Mouse (Mus musculus) right cerebral cortex, postnatal 4 days (tissue): ENCODE data around the gene Sgms1.
"Not testable (repeated sequence)": the region's sequence is repeated elsewhere in the genome, so short reads cannot be mapped to it uniquely, and the experiment has no call there.

Source experiments
- DNase-seq: peaks from one replicate; pipeline ENCODE4 v3.0.0-alpha.2; 2022

Gene Sgms1

GRCm38 (mm10) chr19:32173522-32174184, 215.9 kb downstream of the Sgms1 start:
- no peak for DNase-seq

- no peak for DNase-seq
Observed at GRCm38 (mm10) chr19:32172511-32172981, 217.0 kb downstream of the Sgms1 start.

- no peak for DNase-seq
Observed at GRCm38 (mm10) chr19:32171981-32172380, 217.5 kb downstream of the Sgms1 start.

GRCm38 (mm10) chr19:32169634-32170540, 219.6 kb downstream of the Sgms1 start:
- peak; percentile 70 for DNase-seq

GRCm38 (mm10) chr19:32168031-32168430, 221.5 kb downstream of the Sgms1 start:
- no peak for DNase-seq

- DNase-seq = no peak
Observed at GRCm38 (mm10) chr19:32166823-32167605, 222.5 kb downstream of the Sgms1 start.

- no peak for DNase-seq
Observed at GRCm38 (mm10) chr19:32165711-32166110, 223.8 kb downstream of the Sgms1 start.

GRCm38 (mm10) chr19:32164128-32164527, 225.4 kb downstream of the Sgms1 start:
- DNase-seq = no peak

GRCm38 (mm10) chr19:32159944-32160343, 229.6 kb downstream of the Sgms1 start:
- no peak for DNase-seq

GRCm38 (mm10) chr19:32159168-32159567, 230.3 kb downstream of the Sgms1 start:
- no peak for DNase-seq

GRCm38 (mm10) chr19:32157045-32157444, 232.5 kb downstream of the Sgms1 start:
- DNase-seq = no peak

- DNase-seq = no peak
Observed at GRCm38 (mm10) chr19:32152529-32152928, 237.0 kb downstream of the Sgms1 start.

- no peak for DNase-seq
Observed at GRCm38 (mm10) chr19:32148710-32149109, 240.8 kb downstream of the Sgms1 start.

- no peak for DNase-seq
Observed at GRCm38 (mm10) chr19:32142383-32142782, 247.1 kb downstream of the Sgms1 start.

- no peak for DNase-seq
Observed at GRCm38 (mm10) chr19:32138361-32139088, 251.0 kb downstream of the Sgms1 start.

GRCm38 (mm10) chr19:32137904-32138303, 251.6 kb downstream of the Sgms1 start:
- no peak for DNase-seq

GRCm38 (mm10) chr19:32136888-32137625, 252.5 kb downstream of the Sgms1 start:
- DNase-seq = no peak

- not testable (repeated sequence) for DNase-seq
Observed at GRCm38 (mm10) chr19:32131707-32132488, 257.6 kb downstream of the Sgms1 start.

- DNase-seq = no peak
Observed at GRCm38 (mm10) chr19:32129281-32129680, 260.2 kb downstream of the Sgms1 start.

- no peak for DNase-seq
Observed at GRCm38 (mm10) chr19:32127180-32127850, 262.2 kb downstream of the Sgms1 start.
